Mouse (Mus musculus): ENCODE measurements around the gene Rpn1.

DNA sequence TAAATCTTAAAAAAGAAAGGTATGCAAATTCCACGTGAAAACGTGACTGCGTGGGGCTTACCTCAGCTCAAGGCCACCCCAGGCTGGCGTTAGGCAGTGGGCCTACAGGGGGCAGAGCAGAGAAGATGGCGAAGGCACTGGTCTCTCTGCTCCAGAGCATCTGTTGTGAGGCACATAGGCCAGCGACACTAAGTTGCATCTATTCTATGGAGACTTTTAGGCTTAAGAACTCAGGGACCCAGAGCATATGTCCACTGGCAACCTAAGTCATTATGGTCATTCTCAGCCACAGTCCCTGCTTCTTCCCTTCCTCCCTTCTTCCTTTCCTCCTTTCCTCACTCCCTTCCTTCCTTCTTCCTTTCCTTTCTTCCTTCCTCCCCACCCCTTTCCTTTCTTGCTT lies 48.8 kb downstream of the Rpn1 start:
- no peak for TF ChIP-seq POLR2A (IDR thresholded peaks at IDR 0.05; ENCODE audit: insufficient read depth, low read length)
- no peak for TF ChIP-seq EP300 (IDR thresholded peaks at IDR 0.05; ENCODE audit: insufficient read depth, low read depth, low read length)
